Mouse (Mus musculus) telencephalon, adult 2 months (tissue): Measurements from ENCODE around the gene Slc25a20.
A peak's percentile ranks its signal among the peaks of the same experiment; 100 is the strongest.
"Not testable (repeated sequence)": the region's sequence is repeated elsewhere in the genome, so short reads cannot be mapped to it uniquely, and the experiment has no call there.

Experiments
- DNase-seq: peaks from one replicate; pipeline ENCODE4 v3.0.0-alpha.2; 2011; ENCODE audit warnings: low read depth, low spot score

The Slc25a20 gene

GRCm38 (mm10) chr9:108661677-108662612, at the start of gene Slc25a20:
Slc25a20 (plus strand) TSS chr9:108662088.
- DNase-seq: peak; percentile 50

GRCm38 (mm10) chr9:108617301-108617700, 44.6 kb upstream of the Slc25a20 start:
- no peak for DNase-seq

- DNase-seq: no peak
Measured at GRCm38 (mm10) chr9:108626498-108626897, 35.4 kb upstream of the Slc25a20 start.

GRCm38 (mm10) chr9:108628141-108628540, 33.7 kb upstream of the Slc25a20 start:
- DNase-seq: no peak

GRCm38 (mm10) chr9:108630683-108631082, 31.2 kb upstream of the Slc25a20 start:
- DNase-seq: no peak

GRCm38 (mm10) chr9:108631631-108632256, 30.1 kb upstream of the Slc25a20 start:
- no peak for DNase-seq

GRCm38 (mm10) chr9:108632375-108632774, 29.5 kb upstream of the Slc25a20 start:
- no peak for DNase-seq

- peak; percentile 29 for DNase-seq
Measured at GRCm38 (mm10) chr9:108633846-108634245, 28.0 kb upstream of the Slc25a20 start.

- no peak for DNase-seq
Measured at GRCm38 (mm10) chr9:108635415-108635814, 26.5 kb upstream of the Slc25a20 start.

- DNase-seq: no peak
Measured at GRCm38 (mm10) chr9:108639825-108640224, 22.1 kb upstream of the Slc25a20 start.

- no peak for DNase-seq
Measured at GRCm38 (mm10) chr9:108648166-108648565, 13.7 kb upstream of the Slc25a20 start.

GRCm38 (mm10) chr9:108648611-108649560, 13.0 kb upstream of the Slc25a20 start, which contains the start of gene Arih2:
Arih2 (minus strand) TSS chr9:108649386.
- DNase-seq: peak; percentile 92

GRCm38 (mm10) chr9:108649561-108650440, 12.1 kb upstream of the Slc25a20 start:
- no peak for DNase-seq

GRCm38 (mm10) chr9:108654566-108655464, 7.1 kb upstream of the Slc25a20 start:
- DNase-seq: no peak

- not testable (repeated sequence) for DNase-seq
Measured at GRCm38 (mm10) chr9:108655865-108656264, 6.0 kb upstream of the Slc25a20 start.

GRCm38 (mm10) chr9:108662660-108663059, 772 bp downstream of the Slc25a20 start:
- DNase-seq: no peak

GRCm38 (mm10) chr9:108669875-108670274, 8.0 kb downstream of the Slc25a20 start:
- peak; percentile 17 for DNase-seq

- no peak for DNase-seq
Measured at GRCm38 (mm10) chr9:108673151-108673550, 11.3 kb downstream of the Slc25a20 start.

GRCm38 (mm10) chr9:108680026-108680425, 18.1 kb downstream of the Slc25a20 start:
- no peak for DNase-seq
